Mouse (Mus musculus) adipose tissue, adult 10 weeks (tissue): ENCODE measurements around the gene Nfxl1. TPM values are rescaled to one million over a fixed set of nuclear protein-coding genes. Genes with fewer than 3 reads are reported as not detected.

Source experiments
- polyA plus RNA-seq: library from polyadenylated mRNA; stranded (reverse); fragments of 350-450 nt; fragmentation: Illumina TruSeq; extraction: RNeasy Lipid Tissue Mini Kit (QIAGEN cat#74804); gene quantifications from one replicate; pipeline ENCODE4 v1.2.3, GENCODE M21; 2014; ENCODE audit warnings: low read depth, low replicate concordance

Gene Nfxl1
- 18.1 TPM for polyA plus RNA-seq

GRCm38 (mm10) chr5:72559544-72560049, at the start of gene Nfxl1:
Nfxl1 (minus strand) TSS chr5:72559684.

GRCm38 (mm10) chr5:72587192-72587681, 27.8 kb upstream of the Nfxl1 start, which contains the start of gene Gm5868:
Gm5868 (minus strand) TSS chr5:72587551.

GRCm38 (mm10) chr5:72580970-72581332, 21.5 kb upstream of the Nfxl1 start, which contains the start of gene Zar1:
Zar1 (minus strand) TSS chr5:72581254.

GRCm38 (mm10) chr5:72503531-72504523, 55.7 kb downstream of the Nfxl1 start, which contains the start of gene Corin:
Corin (minus strand) TSS chr5:72504473.

Other genes with a start within 250 kb of the Nfxl1 start
- gene Corin, start 55.2 kb downstream of the Nfxl1 start, polyA plus RNA-seq = 1.1 TPM
- not detected for gene Zar1, start 21.6 kb upstream of the Nfxl1 start, polyA plus RNA-seq
- gene Gm5868, start 27.9 kb upstream of the Nfxl1 start, polyA plus RNA-seq = not detected
- not detected for gene Cnga1, start 84.6 kb upstream of the Nfxl1 start, polyA plus RNA-seq
- gene Nipal1, start 88.1 kb upstream of the Nfxl1 start, polyA plus RNA-seq = 1.4 TPM
- 0.52 TPM for gene Txk, start 193.1 kb upstream of the Nfxl1 start, polyA plus RNA-seq